Mouse (Mus musculus) cerebellum, adult 9-10 months (tissue): ENCODE measurements around the gene Opcml.
A peak's percentile ranks its signal among the peaks of the same experiment; 100 is the strongest.

Experiments used
- DNase-seq: peaks from one replicate; pipeline ENCODE4 v3.0.0; 2022

Gene Opcml

DNA sequence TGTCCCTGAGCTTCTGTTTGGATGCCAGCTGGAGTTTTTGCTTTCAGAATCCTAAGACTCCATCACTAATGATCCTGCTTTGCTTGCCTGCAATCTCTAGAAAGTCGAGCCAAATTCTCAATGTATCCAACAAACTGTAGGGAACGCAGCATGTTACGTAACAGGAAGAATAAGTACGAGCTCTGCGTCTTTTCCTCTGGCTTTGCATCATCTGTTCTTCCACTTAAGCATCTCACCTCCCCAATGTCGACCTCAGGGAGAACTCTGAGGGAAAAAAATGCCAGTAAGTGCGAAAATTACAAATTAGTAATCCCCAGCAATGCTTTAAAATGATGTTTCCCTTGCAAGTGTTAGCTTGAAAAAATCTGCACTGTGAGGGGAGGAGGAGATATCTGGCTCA is 222.1 kb downstream of the Opcml start:
- no peak for DNase-seq

DNA sequence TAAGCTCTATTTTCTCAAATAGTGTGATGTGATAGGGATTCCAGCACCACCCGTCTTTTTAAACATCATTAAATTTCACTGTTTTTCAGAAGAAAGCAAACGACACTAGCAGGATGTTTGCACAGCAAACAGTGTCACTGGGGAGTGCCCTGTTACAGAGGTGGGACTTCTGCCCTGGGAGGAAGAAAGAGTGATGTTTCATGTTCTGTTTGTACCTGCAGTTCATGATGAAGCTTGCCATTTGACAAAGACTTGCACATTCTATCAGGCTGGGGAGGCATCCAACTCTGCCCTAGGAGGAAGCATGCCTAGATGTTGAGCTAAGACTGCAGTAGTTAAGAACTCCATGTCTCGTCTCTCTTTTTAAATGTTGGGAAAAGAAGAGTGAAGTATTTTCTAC is 222.6 kb downstream of the Opcml start:
- no peak for DNase-seq

DNA sequence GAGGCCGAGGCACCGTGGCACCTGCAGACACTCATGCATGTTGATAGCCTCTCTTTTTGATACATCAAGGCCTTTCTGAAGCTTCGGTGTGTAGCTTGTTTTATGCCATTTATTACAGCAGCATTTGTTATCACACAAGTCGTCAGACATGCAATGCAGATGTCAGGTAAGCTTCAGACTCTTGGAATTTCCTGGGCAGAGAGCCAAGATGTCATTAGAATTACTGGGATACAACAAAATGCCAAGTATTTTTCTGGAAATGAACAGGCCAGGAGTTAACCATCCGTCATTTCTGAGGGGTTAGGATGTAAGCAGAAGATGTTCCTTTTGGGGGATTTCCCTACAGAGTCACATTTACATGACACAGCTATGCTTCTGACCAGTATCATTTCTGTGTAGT is 237.6 kb downstream of the Opcml start:
- DNase-seq = no peak

DNA sequence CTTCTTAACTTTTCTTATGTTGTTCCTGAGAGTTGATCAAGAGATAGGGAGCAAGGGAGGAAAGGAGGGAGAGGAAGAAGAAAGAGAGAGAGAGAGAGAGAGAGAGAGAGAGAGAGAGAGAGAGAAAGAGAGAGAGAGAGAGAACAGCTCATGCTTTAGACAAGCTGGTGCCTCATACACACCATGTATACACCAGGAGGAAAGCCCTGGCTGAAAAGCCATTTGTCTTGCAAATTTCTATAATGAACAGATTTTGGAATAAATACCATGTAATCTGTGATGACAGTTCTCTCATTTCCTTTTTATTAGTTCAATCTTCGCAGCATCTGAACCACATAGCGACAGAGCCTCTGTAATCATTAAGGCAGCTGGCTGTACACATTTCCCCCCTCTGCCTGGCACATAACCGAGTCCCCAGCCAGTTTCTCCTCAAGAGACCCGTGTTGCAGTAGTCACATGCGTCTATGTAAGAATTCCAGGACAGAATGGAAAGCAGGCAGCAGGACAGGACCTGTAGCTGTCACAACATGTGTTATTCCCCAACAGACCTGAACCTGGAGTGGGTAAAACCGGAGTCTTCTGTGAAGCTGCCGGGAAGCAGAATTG is 238.3 kb downstream of the Opcml start:
- DNase-seq = no peak

DNA sequence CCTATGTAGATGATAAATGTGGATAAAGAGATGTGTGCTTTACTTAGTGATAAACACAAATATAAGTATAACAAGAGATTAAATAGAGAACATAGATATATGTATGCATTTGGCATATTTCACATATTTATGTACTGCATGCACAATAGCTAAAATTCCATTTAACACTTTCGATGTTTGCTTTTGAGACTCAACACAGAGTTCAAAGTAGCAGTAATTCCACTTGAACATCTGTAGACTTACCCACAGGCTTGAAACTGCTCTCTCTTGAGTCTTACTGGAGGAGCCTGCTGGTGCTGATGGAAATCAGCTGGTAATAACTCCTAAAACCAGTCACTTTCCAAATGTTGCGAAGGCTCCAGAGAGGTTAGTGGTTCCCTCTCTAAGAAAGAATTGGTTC is 258.6 kb downstream of the Opcml start:
- DNase-seq = no peak

DNA sequence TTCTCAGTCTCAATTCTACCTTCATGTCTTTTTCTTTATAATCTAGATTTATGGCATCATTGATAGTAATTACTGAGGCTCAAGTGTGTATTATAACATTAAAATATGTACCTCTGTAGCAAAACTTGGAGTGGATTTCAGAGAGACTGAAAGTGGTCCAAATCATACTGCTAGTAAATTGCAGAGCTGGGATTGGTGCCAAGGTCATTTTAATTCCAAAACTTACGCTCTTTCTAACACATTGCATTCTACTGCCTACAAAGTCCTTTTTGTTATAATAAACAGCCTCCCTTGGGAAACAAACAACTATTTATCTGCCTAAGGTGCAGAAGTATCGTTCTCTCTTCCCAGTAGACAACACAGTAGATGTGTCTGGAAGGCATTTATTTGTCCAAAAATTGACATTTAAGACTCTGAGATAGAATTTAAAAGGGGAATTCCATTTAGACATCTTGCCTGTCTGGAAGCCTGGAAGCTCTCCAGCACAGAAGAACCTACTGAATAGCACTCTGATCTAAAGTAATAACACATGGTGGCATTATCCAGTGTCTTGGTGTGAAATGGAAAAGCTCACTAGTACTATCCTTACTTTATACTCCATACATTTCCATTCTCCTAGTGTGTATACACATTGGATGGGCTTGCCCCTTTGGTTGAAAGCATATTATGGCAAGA is 266.7 kb downstream of the Opcml start:
- DNase-seq = no peak

DNA sequence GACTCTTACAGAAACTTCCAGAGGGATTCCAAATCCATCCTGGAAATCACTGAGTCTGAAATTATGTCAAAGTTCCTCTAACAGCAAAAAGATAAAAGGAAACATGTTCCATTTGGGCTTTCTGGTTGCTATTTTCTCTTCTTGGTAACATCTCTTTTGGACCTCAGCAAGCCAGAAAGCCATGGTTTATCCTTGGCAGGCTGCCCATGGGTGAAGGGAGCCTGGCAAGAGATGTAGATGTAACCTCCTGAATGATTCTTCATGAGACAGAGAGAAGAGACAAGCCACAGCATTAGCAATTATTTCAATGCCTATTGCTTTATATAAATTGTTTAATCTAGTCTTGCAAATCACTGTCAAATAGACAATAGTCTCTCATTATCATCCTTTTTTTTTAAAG is 274.6 kb downstream of the Opcml start:
- DNase-seq = peak; percentile 17

DNA sequence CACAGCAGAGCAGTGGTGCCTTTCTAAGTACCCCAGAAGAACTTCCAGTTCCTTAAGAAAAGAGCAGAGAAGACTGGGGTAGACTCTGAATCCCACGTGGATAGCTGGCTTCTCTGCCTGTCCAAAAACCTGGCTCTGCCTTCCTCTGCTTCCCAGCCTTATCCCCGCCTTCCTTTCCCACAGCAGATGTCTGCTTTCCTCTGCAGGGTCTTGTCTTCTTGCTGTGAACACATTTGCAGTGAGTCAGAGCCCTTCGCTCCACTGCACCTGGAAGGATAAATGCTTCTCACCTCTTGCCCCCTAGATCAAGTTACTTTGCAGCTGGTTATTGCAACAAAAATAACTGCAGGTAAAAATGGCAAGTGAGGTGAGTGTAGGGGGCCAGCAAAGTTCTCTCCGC is 290.1 kb downstream of the Opcml start:
- DNase-seq = no peak

DNA sequence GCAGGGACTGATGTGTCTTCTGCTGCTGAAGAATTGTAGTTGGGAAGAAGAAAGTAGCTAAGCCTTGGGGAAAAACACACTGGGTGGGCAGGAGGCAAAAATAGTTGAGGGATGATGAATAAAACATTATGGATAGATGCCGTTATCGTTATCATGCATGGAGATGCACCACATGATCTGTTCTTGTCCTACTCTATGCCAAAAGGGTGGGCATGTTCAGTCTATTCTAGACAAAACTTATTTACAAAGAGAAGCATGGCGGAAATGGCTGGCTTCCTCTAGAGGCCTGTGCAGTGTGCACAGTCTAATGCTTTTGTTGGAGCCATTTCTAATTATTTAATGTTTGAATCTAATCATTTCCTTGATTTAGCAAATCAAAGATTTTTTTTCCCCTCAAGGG is 293.2 kb downstream of the Opcml start:
- no peak for DNase-seq

DNA sequence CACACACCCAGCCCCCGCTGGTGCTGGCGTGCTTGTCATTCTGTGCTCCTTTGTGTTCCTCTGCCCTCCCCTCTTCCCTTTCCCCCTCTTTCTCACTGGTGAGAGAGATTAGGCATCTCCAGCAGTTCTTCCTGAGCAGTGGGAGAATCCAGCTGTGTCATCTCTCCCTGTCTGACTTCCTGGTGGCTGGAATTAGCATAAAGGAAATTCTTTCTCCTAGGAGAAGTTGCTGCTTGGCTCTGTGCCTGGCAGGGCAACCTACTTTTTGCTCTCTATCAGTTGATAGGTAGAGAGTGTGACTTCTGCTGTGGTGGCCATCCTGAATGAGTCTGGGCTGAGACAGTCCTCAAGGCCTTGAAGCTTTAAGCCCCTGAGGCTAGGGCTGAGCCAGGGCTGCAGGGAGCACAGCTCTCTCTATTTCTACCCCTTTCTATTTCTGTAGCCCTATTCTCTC is 293.7 kb downstream of the Opcml start:
- DNase-seq = peak; percentile 1

DNA sequence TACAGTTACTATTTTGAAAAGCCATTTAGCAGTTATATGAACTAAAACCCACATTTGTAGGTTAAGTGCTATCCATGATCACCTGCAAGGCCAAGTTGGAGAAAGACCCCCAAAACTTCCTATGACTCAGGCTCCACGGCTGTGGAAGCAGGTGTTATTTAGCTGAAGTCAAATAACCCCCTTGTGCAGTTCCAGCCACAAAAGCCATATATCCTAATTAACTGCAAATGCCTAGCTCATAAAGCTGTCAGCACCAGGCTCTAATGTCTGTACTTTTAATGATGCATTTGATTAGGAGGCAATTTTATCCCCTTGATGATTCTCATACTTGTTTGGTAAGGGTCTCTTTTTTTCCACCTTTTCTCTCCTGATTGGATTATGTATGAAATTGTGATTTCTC is 300.8 kb downstream of the Opcml start:
- DNase-seq = no peak

DNA sequence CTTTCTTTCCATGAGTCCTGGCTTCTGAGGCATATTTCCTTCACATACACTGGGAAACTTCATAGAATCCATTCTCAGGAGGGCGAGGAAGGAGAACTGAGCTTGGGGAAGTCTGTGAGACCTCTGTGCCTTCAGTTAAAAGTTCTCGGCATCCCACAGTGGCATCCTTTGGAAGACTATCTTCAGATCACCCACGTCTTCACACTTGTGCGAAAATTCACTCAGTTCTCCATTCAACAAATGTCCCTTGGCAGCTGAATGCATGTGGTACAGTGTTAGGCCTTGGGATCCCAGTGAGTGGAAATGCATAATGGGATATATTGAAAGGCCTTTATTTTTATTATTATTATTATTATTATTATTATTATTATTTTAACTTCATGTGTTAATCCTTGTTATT is 304.1 kb downstream of the Opcml start:
- DNase-seq = no peak

DNA sequence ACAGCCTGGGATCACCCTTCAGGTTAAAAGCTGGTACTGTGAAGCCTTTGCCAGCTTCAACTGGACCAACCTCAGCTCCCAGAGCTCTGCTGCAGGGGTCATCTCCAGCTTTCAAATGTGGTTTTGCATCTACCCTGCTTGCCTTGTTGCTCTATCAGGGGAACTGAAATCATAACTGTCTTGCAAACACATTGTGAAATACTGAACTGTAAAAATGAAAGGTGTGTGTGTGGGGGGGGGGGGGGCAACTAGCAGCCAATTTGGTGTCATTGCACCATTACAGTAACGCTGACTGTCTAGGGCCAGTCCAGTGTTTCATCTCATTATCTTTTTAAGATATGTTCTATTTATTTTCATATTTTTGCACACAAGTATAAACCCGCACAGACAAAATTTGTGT is 305.6 kb downstream of the Opcml start:
- DNase-seq = no peak

DNA sequence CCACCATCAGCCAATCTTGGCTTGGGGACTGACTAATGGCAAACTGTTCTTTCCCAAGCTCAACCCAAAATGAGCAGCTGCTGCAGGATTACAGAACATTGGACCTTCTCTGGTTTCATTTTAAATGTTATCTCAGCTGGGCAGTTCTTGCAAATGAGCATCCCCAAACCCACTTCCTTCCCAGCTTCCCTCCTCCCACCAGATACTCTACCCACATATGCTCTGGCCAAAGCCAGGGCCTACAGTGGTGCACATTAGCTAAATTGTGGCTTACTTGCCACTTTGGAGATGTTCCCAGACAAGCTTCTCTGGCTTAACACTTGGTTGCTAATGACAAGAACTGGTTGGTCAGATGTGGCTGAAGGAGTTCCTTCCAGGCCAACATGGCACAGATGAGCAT is 311.4 kb downstream of the Opcml start:
- no peak for DNase-seq

DNA sequence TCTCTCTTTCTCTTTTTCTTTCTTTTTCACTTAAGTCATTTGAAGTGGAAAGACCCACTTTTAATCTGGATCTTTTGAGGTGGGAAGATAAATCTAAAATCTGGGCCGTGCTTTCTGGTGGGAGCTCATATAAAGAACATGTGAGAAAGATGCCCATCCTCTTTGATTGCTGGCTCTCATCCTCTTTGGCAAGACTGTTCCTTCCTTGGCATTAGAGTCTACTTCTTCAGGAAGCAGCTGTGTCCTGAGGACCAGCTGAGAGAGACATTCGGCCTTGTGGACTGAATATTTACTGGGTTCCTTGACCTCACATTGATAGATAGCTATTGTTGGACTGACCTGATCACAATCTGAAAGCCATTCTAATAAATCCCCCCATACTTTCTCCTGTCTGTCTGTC is 331.3 kb downstream of the Opcml start:
- no peak for DNase-seq

DNA sequence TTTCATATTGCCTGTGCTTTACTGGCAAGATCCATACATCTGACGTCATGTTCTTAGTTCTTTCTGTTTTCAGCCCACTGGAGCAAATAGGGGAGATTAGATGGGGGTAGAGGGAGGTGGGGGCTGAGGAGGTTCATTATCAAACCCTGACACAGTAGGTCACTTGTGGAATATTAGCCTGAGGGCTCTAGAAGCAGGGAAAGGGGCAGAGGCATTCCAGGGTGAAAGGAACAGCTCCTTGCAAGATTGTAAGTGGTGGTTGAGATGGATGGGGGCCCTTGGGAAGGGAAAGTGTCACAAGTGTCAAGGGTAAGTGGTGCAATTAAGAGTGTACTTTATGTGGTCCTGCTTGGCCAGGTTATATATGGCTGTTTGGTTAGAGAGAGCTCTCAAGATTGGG is 338.2 kb downstream of the Opcml start:
- DNase-seq = no peak

DNA sequence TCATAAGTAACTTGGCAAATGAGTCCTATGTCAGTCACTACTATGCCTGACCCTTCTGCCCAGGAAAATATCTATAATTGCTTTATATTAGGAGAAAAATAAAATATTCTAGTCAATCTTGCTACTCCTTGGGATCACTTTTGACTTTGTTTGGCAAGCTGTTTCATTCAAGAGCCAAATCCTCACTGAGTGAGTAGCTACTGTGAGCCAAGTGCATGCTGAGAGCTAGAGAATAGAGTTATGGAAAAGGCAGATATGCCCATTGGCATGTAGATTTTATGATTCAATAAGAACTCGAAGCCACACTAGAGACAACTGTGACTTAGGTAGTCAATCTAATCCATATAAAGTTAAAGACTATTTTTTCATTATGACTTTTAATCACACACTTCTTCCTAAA is 340.9 kb downstream of the Opcml start:
- no peak for DNase-seq

DNA sequence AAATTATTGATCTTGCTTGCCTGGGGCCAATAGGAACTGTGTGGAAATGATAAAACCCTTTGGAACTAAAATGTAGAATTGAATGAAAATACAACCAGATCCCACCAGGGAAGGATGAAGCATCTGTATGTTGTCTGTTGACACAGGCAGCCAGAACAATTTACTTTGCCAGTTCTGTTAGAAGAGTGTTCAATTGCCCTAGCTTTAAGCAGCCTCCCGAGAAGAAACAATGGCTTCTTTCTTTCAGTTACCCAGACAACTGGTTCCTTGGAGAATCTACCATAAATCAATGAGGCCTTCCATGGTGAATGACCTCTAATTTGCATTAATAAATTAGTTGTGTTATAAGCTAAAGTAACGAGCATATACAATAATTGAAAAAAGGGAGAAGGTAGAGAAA is 346.0 kb downstream of the Opcml start:
- no peak for DNase-seq

DNA sequence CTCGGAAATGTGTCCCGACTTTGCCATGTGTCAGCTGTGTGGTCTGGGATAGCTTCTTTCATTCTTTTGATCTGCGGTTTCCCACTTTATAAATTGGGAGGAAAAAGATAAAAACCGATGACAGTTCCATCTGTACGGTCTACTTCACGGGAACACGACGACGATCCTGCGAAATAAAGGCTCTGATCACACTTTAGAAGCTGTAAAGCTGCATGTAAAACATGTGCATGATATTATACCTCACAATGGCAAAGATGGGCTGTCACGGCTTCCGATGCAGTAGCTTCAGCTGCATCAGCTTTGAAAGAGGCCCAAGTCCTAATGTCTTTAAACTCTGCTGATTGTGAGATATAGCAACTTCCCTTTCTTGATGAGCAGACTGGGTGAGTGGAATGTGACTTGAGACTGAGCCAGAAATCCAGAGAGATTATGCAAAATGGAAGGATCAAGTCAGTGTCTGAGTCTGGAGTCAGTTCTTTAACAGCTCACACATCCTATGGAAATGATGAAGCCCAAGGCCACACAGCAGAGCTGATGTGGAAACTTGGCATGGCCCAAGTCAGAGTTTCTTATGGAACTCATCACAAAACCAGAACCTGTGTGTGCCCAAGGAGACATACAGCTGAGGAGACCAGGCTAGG is 349.5 kb downstream of the Opcml start:
- DNase-seq = no peak

DNA sequence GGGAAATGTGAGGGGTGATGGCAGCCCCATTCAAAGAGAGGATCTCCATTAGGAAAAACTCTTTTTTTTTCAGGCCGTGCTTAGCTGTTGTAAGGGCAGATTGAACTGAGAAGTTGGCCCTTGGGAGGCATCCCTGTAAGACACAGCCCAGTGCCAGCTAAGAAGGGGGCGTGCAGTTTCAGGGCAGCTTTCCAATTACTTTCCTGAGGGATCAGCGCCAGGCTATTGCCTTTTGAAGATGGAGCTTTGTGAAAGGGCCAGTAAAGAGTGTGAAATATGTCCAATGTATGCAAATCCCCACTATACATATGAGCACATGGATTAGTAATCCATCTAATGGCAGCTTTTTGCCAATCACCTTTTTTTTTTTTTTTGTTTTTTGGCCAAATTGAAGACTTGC is 358.9 kb downstream of the Opcml start:
- DNase-seq = no peak

DNA sequence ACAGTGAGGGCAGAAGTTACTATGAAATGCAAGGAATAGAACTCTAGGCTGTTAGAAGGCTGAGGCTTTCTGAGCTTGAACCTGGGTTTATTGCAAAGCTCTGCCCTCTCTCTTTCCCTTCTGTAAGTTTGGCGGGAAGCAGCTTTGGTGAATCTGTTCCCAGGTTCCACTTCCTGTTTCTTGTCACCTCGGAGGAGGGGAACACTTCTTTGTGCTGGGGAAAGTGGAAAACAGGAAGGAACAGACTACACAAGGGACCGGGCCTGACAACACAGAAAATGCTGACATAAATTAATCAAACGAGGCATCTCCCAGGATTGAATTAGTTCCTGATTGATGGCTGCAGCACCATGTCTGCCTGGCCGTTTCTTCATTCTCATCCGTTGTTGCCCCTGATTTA is 363.2 kb downstream of the Opcml start:
- DNase-seq = no peak

DNA sequence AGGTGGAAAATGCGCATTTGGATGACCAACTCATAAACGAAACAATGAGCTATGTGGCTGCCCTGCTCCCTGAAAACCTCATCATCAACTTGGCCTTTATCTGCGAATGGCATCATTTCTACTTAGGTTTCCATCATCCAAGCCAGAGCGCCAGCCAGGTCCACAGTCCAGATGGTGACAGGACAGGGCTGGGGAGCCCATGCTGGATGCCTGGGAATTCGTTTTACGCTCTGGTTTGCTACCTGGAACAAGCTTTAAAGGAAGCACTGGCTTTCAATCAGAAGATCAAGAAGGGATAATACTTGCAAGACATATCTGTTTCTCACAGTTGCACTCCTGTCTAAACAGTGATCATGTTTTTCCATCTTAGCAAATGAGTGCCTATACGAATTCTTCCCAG is 366.5 kb downstream of the Opcml start:
- DNase-seq = peak; percentile 17

DNA sequence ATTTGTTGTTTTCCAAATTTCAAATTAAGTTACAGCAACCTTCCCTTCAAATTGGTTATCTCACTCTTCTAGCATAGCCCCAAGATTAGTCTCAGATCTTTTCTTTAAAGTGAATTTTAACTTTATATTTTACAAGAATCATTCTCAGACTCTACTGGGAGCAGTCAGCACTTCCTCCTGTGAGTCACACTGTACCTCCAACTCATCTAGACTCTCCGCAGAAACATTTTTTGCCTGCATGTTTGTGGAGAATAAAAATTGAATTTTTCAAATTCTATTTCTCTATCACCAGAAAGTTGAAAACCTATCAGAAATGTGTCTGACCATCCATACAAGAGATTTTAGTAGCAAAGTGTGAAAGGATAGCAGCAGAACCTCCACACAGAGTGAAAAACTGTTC is 370.4 kb downstream of the Opcml start:
- DNase-seq = no peak

DNA sequence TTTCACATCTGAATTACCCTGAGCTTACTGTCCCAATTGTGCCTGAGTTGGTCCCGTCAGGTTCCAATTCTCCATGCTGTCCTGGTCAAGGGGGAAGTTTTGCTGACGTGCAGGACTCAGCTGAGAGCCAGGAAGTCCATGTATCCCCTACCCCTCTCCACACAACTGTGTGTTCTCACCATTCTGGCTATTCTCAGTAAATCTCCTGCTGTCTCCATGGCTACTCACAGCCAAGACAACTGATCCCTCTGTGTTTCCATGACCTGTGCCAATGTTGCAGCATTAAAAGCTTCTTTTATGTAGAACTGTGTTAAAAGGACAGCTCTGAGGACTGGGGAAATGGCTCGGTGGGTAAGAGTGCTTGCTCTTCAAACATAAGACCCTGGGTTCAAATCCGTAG is 373.4 kb downstream of the Opcml start:
- no peak for DNase-seq

DNA sequence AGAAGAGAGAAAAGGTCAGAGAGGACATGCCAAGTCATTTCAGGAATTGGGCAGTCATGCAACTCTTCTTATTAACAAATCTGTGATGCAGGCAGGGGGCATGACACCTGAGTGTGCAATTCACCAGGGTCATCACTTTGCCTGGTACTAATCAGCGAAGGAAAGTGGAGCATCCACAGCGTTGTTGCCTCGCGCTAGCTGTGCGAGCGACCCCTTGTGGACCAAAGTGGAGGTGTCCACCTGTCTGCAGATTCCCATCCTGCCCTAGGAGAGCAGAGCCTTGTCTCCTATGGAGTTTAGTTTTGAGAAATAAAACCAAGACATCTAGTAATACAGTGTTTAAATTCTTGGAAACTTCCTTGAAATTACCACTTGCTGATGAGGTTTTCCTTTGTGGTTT is 381.3 kb downstream of the Opcml start:
- peak; percentile 50 for DNase-seq
